Mouse (Mus musculus) liver, adult 2 months (tissue): ENCODE measurements at regions not wholly inside any gene's neighbourhood (a gene's known extent, or its start where the extent isn't known, plus 50 kb on each side); places are given as distances from the start of the nearest gene placed in this dataset.

Experiments
- DNase-seq: peaks from one replicate; pipeline ENCODE4 v3.0.0-alpha.2; 2011; ENCODE audit warnings: low read depth, low spot score; ENCODE audit errors: extremely low read depth
- H3K27ac ChIP-seq: fragments of 200-500 bp; replicated peaks from 2 replicates; pipeline ENCODE4 v1.5.1; 2012; ENCODE audit warnings: low read depth, mild to moderate bottlenecking, control low read depth, inconsistent platforms, low read length; ENCODE audit not compliant: insufficient read depth
- H3K27me3 ChIP-seq: fragments of 200-500 bp; 2 replicates; pipeline ENCODE4 v1.6.1; 2012; ENCODE audit warnings: mild to moderate bottlenecking, moderate library complexity, low read length, inconsistent platforms; ENCODE audit not compliant: control insufficient read depth, insufficient read depth
- H3K36me3 ChIP-seq: fragments of 200-500 bp; 2 replicates; pipeline ENCODE4 v1.6.1; 2012; ENCODE audit warnings: low read length, inconsistent platforms; ENCODE audit not compliant: control insufficient read depth, insufficient read depth
- H3K4me1 ChIP-seq: fragments of 200-500 bp; 2 replicates; pipeline ENCODE4 v1.6.1; 2011; ENCODE audit warnings: low read length; ENCODE audit not compliant: control insufficient read depth, insufficient read depth
- H3K4me3 ChIP-seq: fragments of 200-500 bp; 2 replicates; pipeline ENCODE4 v1.5.1; 2011; ENCODE audit warnings: low read depth, mild to moderate bottlenecking, control low read depth, low read length, moderate library complexity; ENCODE audit not compliant: insufficient read depth
- H3K79me2 ChIP-seq: fragments of 200-500 bp; 2 replicates; pipeline ENCODE4 v1.6.1; 2012; ENCODE audit warnings: inconsistent platforms, mild to moderate bottlenecking, low read length, moderate library complexity; ENCODE audit not compliant: control insufficient read depth, insufficient read depth
- H3K9ac ChIP-seq: fragments of 200-500 bp; 2 replicates; pipeline ENCODE4 v1.6.1; 2012; ENCODE audit warnings: low read depth, mild to moderate bottlenecking, control low read depth, inconsistent platforms, low read length
- CTCF ChIP-seq: fragments of 200-500 bp; IDR thresholded peaks from 2 replicates; pipeline ENCODE4 v1.5.1; 2011; ENCODE audit warnings: low read depth, low read length, control low read depth
- POLR2A ChIP-seq: fragments of 200-500 bp; IDR thresholded peaks from 2 replicates; pipeline ENCODE4 v1.6.1; 2011; ENCODE audit warnings: low read length, control low read depth; ENCODE audit not compliant: insufficient read depth; ENCODE audit errors: extremely low read depth
- WGBS: fragments of 180-500 bp; shearing (Covaris S2); methylation state at CpG from one replicate; pipeline ENCODE4 v1.1.7; 2018; 5-methylcytosine and 5-hydroxymethylcytosine counted together

DNA sequence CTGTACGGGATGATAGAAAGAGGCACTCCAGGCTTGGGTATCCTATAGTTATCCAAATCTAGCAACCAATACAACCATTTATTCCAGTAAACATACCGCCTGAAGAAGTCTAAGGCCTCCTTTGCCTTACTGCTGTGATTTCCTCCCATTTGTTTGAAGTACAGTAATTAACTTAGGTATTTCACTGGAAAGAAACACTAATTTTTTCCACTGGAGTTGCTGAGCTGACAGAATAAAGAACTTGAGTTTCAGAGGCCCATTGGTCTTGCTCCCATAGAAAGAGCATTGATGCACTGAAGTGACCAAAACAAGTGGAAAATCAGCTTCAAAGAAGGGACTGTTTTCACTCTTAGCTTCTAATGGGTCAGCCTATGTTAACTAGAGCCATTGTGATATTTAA, 1100.8 kb upstream of the Gm7489 start:
- DNase-seq: no peak
- WGBS: 90% methylated on average over 2 of the region's 2 CpGs
- Histone ChIP-seq H3K4me1 (no peaks in the 10 kb centered on the region), H3K27me3 (no peaks in the 10 kb centered on the region), H3K36me3 (no peaks in the 10 kb centered on the region), H3K4me3 (no peak overlapping the region), H3K9ac (no peak overlapping the region), H3K27ac (no peak overlapping the region), H3K79me2 (no peaks in the 10 kb centered on the region)
- TF ChIP-seq POLR2A: no peak
- TF ChIP-seq CTCF: no peak

- Histone ChIP-seq H3K4me1 (no peaks in the 10 kb centered on the region), H3K27me3 (no peaks in the 10 kb centered on the region), H3K9ac (no peak overlapping the region), H3K27ac (no peak overlapping the region), H3K4me3 (no peak overlapping the region), H3K36me3 (no peaks in the 10 kb centered on the region), H3K79me2 (no peaks in the 10 kb centered on the region)
- TF ChIP-seq CTCF (no peak), POLR2A (no peak)
- no peak for DNase-seq
- WGBS: 80% methylated on average over 3 of the region's 3 CpGs
Observed at GRCm38 (mm10) chr15:52785196-52785595, 1099.5 kb upstream of the Gm7489 start.

- H3K27me3 ChIP-seq: no peaks in the 10 kb centered on the region
- no peak overlapping the region for H3K27ac ChIP-seq
- H3K4me3 ChIP-seq: no peak overlapping the region
- no peak overlapping the region for H3K9ac ChIP-seq
- H3K36me3 ChIP-seq: no peaks in the 10 kb centered on the region
- H3K4me1 ChIP-seq: no peaks in the 10 kb centered on the region
- WGBS: 90% methylated on average over 8 of the region's 8 CpGs
- H3K79me2 ChIP-seq: no peaks in the 10 kb centered on the region
- DNase-seq: no peak
- TF ChIP-seq CTCF: no peak
- TF ChIP-seq POLR2A: no peak
Observed at GRCm38 (mm10) chr15:52785976-52786375, 1098.7 kb upstream of the Gm7489 start.

DNA sequence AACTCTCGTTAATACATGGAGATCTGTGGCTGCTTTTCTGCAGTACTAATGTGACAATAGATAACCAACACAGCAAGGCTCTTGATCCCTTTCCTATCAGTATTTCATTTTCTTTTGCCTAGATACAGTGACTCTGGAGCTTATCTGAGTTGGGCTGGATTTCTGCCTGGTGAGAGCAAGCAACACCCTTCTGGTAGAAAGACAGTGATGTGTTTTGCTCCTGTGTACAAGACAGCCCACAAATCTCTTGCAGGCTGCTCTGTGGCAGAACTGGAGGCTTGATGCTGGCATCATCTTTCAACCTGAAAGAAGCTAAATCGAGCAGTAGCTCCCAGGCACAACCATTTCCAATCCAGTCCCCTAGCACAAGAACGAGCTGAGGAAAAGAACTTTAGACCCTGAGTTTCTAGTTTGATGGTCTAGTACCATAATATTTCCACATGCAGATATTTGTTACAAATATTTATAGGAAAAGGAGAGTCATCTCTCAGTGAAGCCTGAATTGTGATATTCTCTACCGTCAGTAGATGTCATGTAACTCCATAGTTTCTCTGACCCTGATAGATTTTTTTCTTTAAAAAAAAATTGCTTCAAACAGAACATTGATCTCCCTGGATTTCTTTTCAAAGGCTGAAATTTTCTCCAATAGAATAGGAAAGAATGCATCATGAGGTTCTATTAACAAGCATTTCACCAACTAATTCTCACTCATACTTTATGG, 1079.1 kb upstream of the Gm7489 start:
- no peaks in the 10 kb centered on the region for H3K4me1 ChIP-seq
- no peaks in the 10 kb centered on the region for H3K36me3 ChIP-seq
- no peak overlapping the region for H3K27ac ChIP-seq
- no peak overlapping the region for H3K9ac ChIP-seq
- H3K79me2 ChIP-seq: no peaks in the 10 kb centered on the region
- TF ChIP-seq POLR2A (no peak), CTCF (no peak)
- no peaks in the 10 kb centered on the region for H3K27me3 ChIP-seq
- 73% methylated on average over 4 of the region's 4 CpGs for WGBS
- no peak for DNase-seq
- no peak overlapping the region for H3K4me3 ChIP-seq

- DNase-seq: peak; percentile 4
- H3K4me3 ChIP-seq: no peak overlapping the region
- no peak overlapping the region for H3K27ac ChIP-seq
- H3K79me2 ChIP-seq: no peaks in the 10 kb centered on the region
- H3K27me3 ChIP-seq: no peaks in the 10 kb centered on the region
- no peaks in the 10 kb centered on the region for H3K4me1 ChIP-seq
- H3K9ac ChIP-seq: no peak overlapping the region
- 76% methylated on average over 3 of the region's 3 CpGs for WGBS
- TF ChIP-seq CTCF (0 out of 2 replicates have a peak, but pooled peaks have one; percentile 3), POLR2A (no peak)
- no peaks in the 10 kb centered on the region for H3K36me3 ChIP-seq
Observed at GRCm38 (mm10) chr15:52808622-52809021, 1076.1 kb upstream of the Gm7489 start.

GRCm38 (mm10) chr15:52820796-52821195, 1063.9 kb upstream of the Gm7489 start:
- no peak for DNase-seq
- Histone ChIP-seq H3K36me3 (no peaks in the 10 kb centered on the region), H3K27ac (no peak overlapping the region), H3K4me3 (no peak overlapping the region), H3K9ac (no peak overlapping the region), H3K79me2 (no peaks in the 10 kb centered on the region), H3K4me1 (no peaks in the 10 kb centered on the region), H3K27me3 (no peaks in the 10 kb centered on the region)
- 86% methylated on average over 6 of the region's 6 CpGs for WGBS
- TF ChIP-seq CTCF: no peak
- no peak for TF ChIP-seq POLR2A
